Mouse (Mus musculus) heart, embryonic 14.5 days (tissue): ENCODE measurements around the gene Tekt3. TPM values are rescaled to one million over a fixed set of nuclear protein-coding genes. Genes with fewer than 3 reads are reported as not detected.

ENCODE experiments used
- ATAC-seq: fragments of 200-750 bp; cut with Nextera tagmentation; 2 replicates; pipeline ENCODE4 v1.8.0; 2017; ENCODE audit warnings: low read depth, moderate TSS enrichment; ENCODE audit not compliant: insufficient number of reproducible peaks, insufficient read depth, low FRiP score
- H3K27ac ChIP-seq, 2 experiments: fragments of 200-500 bp in 1 of 2; fragments of 300-500 bp in 1 of 2; sonication (generic) in 1 of 2; replicated peaks in 1 of 2; 2 replicates each; pipeline ENCODE4 v1.5.1; 2012 to 2014; ENCODE audit warnings: low read depth in 2 of 2, low read length in 2 of 2, control low read depth in 1 of 2, mild to moderate bottlenecking in 1 of 2, mixed read lengths in 1 of 2; ENCODE audit not compliant: control insufficient read depth in 1 of 2, insufficient read depth in 1 of 2
- H3K27me3 ChIP-seq: fragments of 300-500 bp; sonication (generic); 2 replicates; pipeline ENCODE4 v1.6.1; 2014; ENCODE audit warnings: mild to moderate bottlenecking, low read length, control low read depth; ENCODE audit not compliant: control insufficient read depth, insufficient read depth
- H3K36me3 ChIP-seq: fragments of 300-500 bp; sonication (generic); 2 replicates; pipeline ENCODE4 v1.6.1; 2014; ENCODE audit warnings: mild to moderate bottlenecking, control low read depth, low read length, mixed read lengths; ENCODE audit not compliant: control insufficient read depth, insufficient read depth
- H3K4me1 ChIP-seq, 2 experiments: fragments of 200-500 bp in 1 of 2; fragments of 300-500 bp in 1 of 2; sonication (generic) in 1 of 2; 2 replicates each; pipeline ENCODE4 v1.6.1; 2012 to 2014; ENCODE audit warnings: low read length in 2 of 2, control low read depth in 1 of 2, mixed read lengths in 1 of 2; ENCODE audit not compliant: control insufficient read depth in 2 of 2, insufficient read depth in 2 of 2
- H3K4me2 ChIP-seq: fragments of 300-500 bp; sonication (generic); 2 replicates; pipeline ENCODE4 v1.6.1; 2014; ENCODE audit warnings: mild to moderate bottlenecking, low read length
- H3K4me3 ChIP-seq, 2 experiments: fragments of 200-500 bp in 1 of 2; fragments of 300-500 bp in 1 of 2; sonication (generic) in 1 of 2; 2 replicates each; pipeline ENCODE4 v1.5.1; 2012 to 2014; ENCODE audit warnings: low read length in 2 of 2, mild to moderate bottlenecking in 2 of 2, control low read depth in 1 of 2, low read depth in 1 of 2, moderate library complexity in 1 of 2; ENCODE audit not compliant: control insufficient read depth in 1 of 2, insufficient read depth in 1 of 2
- H3K9ac ChIP-seq: fragments of 300-500 bp; sonication (generic); 2 replicates; pipeline ENCODE4 v1.6.1; 2014; ENCODE audit warnings: mild to moderate bottlenecking, low read length
- H3K9me3 ChIP-seq: fragments of 300-500 bp; sonication (generic); 2 replicates; pipeline ENCODE4 v1.6.1; 2016; ENCODE audit warnings: low read length, control low read depth; ENCODE audit not compliant: control insufficient read depth
- WGBS: fragments of 180-500 bp; shearing (Covaris S2); extraction: QIAGEN DNeasy Blood & Tissue Kit; methylation state at CpG from one replicate; pipeline ENCODE4 v1.1.7; 2014; 5-methylcytosine and 5-hydroxymethylcytosine counted together
- polyA plus RNA-seq: library from polyadenylated mRNA; unstranded; fragments of >200 nt; fragmentation: Nextera tagmentation; extraction: Ambion mirVana; gene quantifications from 2 replicates; pipeline ENCODE4 v1.2.1, GENCODE M21; 2014

The Tekt3 gene
- polyA plus RNA-seq, 1 experiment from 2014 or later: not detected

GRCm38 (mm10) chr11:63025476-63025875 lies 36.0 kb upstream of the Tekt3 start:
- Histone ChIP-seq H3K4me2 (no peak overlapping the region), H3K27me3 (no peaks in the 10 kb centered on the region), H3K27ac (no peak overlapping the region), H3K9ac (no peak overlapping the region), H3K36me3 (no peaks in the 10 kb centered on the region), H3K9me3 (no peaks in the 10 kb centered on the region), H3K4me1 (peaks cover 6 to 11% of the 10 kb centered on the region in 2 experiments; a peak in 3 of 4 replicates), H3K4me3 (no peak overlapping the region)
- WGBS: 73% methylated on average over 6 of the region's 6 CpGs
- no peak for ATAC-seq

- H3K9ac ChIP-seq: no peak overlapping the region
- no peaks in the 10 kb centered on the region for H3K9me3 ChIP-seq
- no peak overlapping the region for H3K27ac ChIP-seq
- no peaks in the 10 kb centered on the region for H3K27me3 ChIP-seq
- H3K4me3 ChIP-seq: no peak overlapping the region
- no peak for ATAC-seq
- 39% methylated on average over 9 of the region's 9 CpGs for WGBS
- H3K4me1 ChIP-seq: peaks cover 6 to 11% of the 10 kb centered on the region in 2 experiments; a peak in 3 of 4 replicates
- H3K36me3 ChIP-seq: no peaks in the 10 kb centered on the region
- H3K4me2 ChIP-seq: no peak overlapping the region
Measured at GRCm38 (mm10) chr11:63026651-63027141, 34.8 kb upstream of the Tekt3 start.

GRCm38 (mm10) chr11:63028131-63028530 lies 33.3 kb upstream of the Tekt3 start:
- 83% methylated on average over 3 of the region's 3 CpGs for WGBS
- no peak overlapping the region for H3K27ac ChIP-seq
- H3K36me3 ChIP-seq: no peaks in the 10 kb centered on the region
- H3K9ac ChIP-seq: no peak overlapping the region
- no peak for ATAC-seq
- H3K4me3 ChIP-seq: no peak overlapping the region
- no peaks in the 10 kb centered on the region for H3K27me3 ChIP-seq
- peaks cover 4% of the 10 kb centered on the region for H3K9me3 ChIP-seq
- H3K4me2 ChIP-seq: no peak overlapping the region
- peaks cover 6 to 11% of the 10 kb centered on the region in 2 experiments; a peak in 3 of 4 replicates for H3K4me1 ChIP-seq

- Histone ChIP-seq H3K36me3 (no peaks in the 10 kb centered on the region), H3K9me3 (peaks cover 6% of the 10 kb centered on the region), H3K4me3 (no peak overlapping the region), H3K27me3 (no peaks in the 10 kb centered on the region), H3K4me2 (no peak overlapping the region), H3K27ac (no peak overlapping the region), H3K9ac (no peak overlapping the region), H3K4me1 (peaks cover 0 to 5% of the 10 kb centered on the region in 2 experiments; a peak in 2 of 4 replicates)
- no peak for ATAC-seq
- WGBS: 63% methylated on average over 4 of the region's 4 CpGs
Measured at GRCm38 (mm10) chr11:63029148-63029714, 32.2 kb upstream of the Tekt3 start.

GRCm38 (mm10) chr11:63029721-63030120 lies 31.7 kb upstream of the Tekt3 start:
- Histone ChIP-seq H3K27ac (no peak overlapping the region), H3K4me1 (peaks cover 0 to 3% of the 10 kb centered on the region in 2 experiments; a peak in 2 of 4 replicates), H3K9ac (no peak overlapping the region), H3K36me3 (no peaks in the 10 kb centered on the region), H3K9me3 (peaks cover 6% of the 10 kb centered on the region), H3K4me3 (no peak overlapping the region), H3K27me3 (no peaks in the 10 kb centered on the region), H3K4me2 (no peak overlapping the region)
- WGBS: 88% methylated on average over 6 of the region's 6 CpGs
- ATAC-seq: no peak

GRCm38 (mm10) chr11:63035420-63036211 lies 25.8 kb upstream of the Tekt3 start:
- Histone ChIP-seq H3K4me2 (no peak overlapping the region), H3K4me3 (no peak overlapping the region), H3K9ac (no peak overlapping the region), H3K27ac (no peak overlapping the region), H3K9me3 (peaks cover 6% of the 10 kb centered on the region), H3K36me3 (no peaks in the 10 kb centered on the region), H3K27me3 (no peaks in the 10 kb centered on the region), H3K4me1 (no peaks in the 10 kb centered on the region; a peak in 1 of 4 replicates)
- WGBS: 76% methylated on average over 11 of the region's 11 CpGs
- no peak for ATAC-seq

- no peak overlapping the region for H3K4me2 ChIP-seq
- no peak overlapping the region for H3K27ac ChIP-seq
- H3K36me3 ChIP-seq: no peaks in the 10 kb centered on the region
- H3K9me3 ChIP-seq: no peaks in the 10 kb centered on the region
- no peak for ATAC-seq
- WGBS: 79% methylated on average over 12 of the region's 12 CpGs
- H3K9ac ChIP-seq: no peak overlapping the region
- no peaks in the 10 kb centered on the region for H3K27me3 ChIP-seq
- no peaks in the 10 kb centered on the region; a peak in 1 of 4 replicates for H3K4me1 ChIP-seq
- H3K4me3 ChIP-seq: no peak overlapping the region
Measured at GRCm38 (mm10) chr11:63040002-63040661, 21.3 kb upstream of the Tekt3 start.
